Mouse (Mus musculus) olfactory bulb, adult 2 months (tissue): Measurements from ENCODE around the gene Thada.

Experiments used
- CTCF ChIP-seq: fragments of 200-500 bp; IDR thresholded peaks from 2 replicates; pipeline ENCODE4 v1.5.1; 2012; ENCODE audit warnings: low read depth, mild to moderate bottlenecking, low read length, moderate library complexity; ENCODE audit not compliant: insufficient read depth
- POLR2A ChIP-seq: fragments of 200-500 bp; IDR thresholded peaks from 2 replicates; pipeline ENCODE4 v1.6.1; 2012; ENCODE audit warnings: mild to moderate bottlenecking, low read depth, low read length, moderate library complexity; ENCODE audit not compliant: insufficient read depth

DNA sequence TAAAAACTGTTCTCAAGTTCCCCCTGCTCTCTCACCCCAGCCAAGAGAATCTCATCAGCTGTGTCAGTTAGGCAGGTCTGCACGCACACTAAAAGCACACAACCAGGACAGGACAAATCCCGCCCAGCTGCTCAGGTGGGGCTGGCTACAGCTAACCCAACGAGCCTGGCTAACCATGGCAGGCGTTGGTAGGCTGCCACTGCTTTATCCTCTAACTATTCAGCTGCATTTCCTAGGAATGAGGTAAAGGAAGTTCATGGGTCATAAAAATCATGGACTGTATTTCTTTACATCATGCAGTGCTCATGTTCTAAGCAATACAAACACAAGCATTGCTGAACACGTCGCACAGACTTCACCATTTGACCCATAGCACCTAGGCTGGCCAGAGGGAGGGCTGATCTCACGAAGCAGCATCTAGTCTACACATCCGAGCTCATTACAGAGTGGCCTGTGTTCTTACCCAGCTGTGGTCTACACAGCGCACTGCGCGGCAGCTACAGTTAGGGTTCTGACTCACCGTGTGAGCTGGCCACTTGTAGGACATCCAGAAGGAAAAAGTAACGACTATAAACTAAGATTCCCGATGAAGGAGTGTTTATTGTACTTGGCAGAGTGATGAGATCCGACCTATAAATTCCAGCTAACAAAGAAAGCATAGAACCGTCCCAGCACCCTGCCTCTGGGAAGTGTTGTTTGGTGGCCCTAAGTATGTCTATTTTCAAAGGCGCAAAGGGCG is 221.7 kb downstream of the Thada start:
- TF ChIP-seq CTCF (no peak), POLR2A (no peak)
